Mouse (Mus musculus): ENCODE measurements around the gene Ift80. TPM values are rescaled to one million over a fixed set of nuclear protein-coding genes. Genes with fewer than 3 reads are reported as not detected.

Ift80 gene
- polyA plus RNA-seq, 1 experiment from 2014 or later, result 17.6 TPM

DNA sequence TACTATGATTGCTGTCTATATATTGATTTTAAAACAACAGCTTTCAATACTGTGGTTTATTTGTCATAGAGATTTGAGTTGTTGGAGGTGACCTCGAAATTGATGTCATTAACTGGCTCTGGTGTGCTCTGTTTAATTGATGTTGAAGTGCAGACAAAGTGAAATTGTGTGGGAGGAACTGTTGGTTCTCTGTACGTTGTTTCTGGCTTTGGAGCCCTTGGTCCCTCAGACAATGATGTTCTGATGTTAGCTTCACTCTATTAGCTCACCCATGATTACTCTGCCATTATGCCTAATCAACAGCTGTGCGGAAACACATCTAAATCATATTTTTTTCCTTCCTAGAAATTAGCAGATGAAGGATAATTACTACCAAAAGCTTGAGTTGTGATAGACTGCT lies 156.0 kb downstream of the Ift80 start:
- Histone ChIP-seq H3K27me3 (ENCODE audit: insufficient read depth, low read length) (no peaks in the 10 kb centered on the region), H3K27ac (ENCODE audit: low read depth) (no peak overlapping the region), H3K4me1 (ENCODE audit: insufficient read depth) (no peaks in the 10 kb centered on the region), H3K4me2 (no peak overlapping the region), H3K4me3 (ENCODE audit: low read depth, low read length) (no peak overlapping the region), H3K9ac (no peak overlapping the region), H3K9me3 (ENCODE audit: low read depth, low read length) (no peaks in the 10 kb centered on the region), H3K36me3 (ENCODE audit: insufficient read depth) (no peaks in the 10 kb centered on the region)
- 61% methylated on average over 3 of the region's 3 CpGs for WGBS
- DNase-seq (no peak), ATAC-seq (ENCODE audit: insufficient read depth) (no peak)
- no peak for TF ChIP-seq CTCF (IDR thresholded peaks at IDR 0.05; ENCODE audit: low read depth)

DNA sequence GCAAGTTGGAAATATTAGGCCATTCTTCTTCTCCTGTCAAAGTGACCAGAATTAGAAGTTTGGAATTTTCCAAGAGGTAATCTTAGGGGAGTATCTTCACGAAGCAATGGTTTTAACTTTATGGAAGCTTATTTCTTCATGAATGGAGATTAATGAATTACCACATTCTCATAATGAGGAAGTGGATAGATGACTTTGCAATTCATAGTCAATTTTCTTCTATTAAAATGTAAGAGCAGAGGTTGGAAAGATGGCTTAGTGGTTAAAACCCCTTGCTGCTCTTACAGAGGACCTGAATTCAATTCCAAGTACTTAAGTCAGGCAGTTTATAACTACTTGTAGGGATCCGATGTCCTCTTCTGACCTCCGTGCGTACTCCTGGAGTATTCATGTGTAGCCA lies 160.3 kb downstream of the Ift80 start:
- WGBS, result 91% methylated on average over 4 of the region's 4 CpGs
- H3K9me3 ChIP-seq (ENCODE audit: low read depth, low read length), result no peaks in the 10 kb centered on the region
- H3K4me2 ChIP-seq, result no peak overlapping the region
- H3K4me1 ChIP-seq (ENCODE audit: insufficient read depth), result no peaks in the 10 kb centered on the region
- no peak overlapping the region for H3K4me3 ChIP-seq (ENCODE audit: low read depth, low read length)
- no peaks in the 10 kb centered on the region for H3K36me3 ChIP-seq (ENCODE audit: insufficient read depth)
- TF ChIP-seq CTCF (IDR thresholded peaks at IDR 0.05; ENCODE audit: low read depth), result no peak
- H3K27ac ChIP-seq (ENCODE audit: low read depth), result no peak overlapping the region
- no peak overlapping the region for H3K9ac ChIP-seq
- ATAC-seq (ENCODE audit: insufficient read depth), result no peak
- H3K27me3 ChIP-seq (ENCODE audit: insufficient read depth, low read length), result no peaks in the 10 kb centered on the region
- DNase-seq, result no peak

MicroRNA genes within 50 kb of the gene (microRNA counts, 519-probe panel; counts per million panel counts)
- microRNA mmu-miR-15b, result 5,065 counts per million, percentile 95 among the panel's probes with 10 or more counts

Small RNA genes lying within 50 kb of the gene (microRNA-seq; reads per million reads assigned to microRNA genes)
- gene Mir15b (ENCODE audit: borderline number of aligned reads), result 3,685 reads per million, percentile 85 among the genes with 10 or more reads in this experiment
- gene Mir16-2 (ENCODE audit: borderline number of aligned reads), result 1,120 reads per million, percentile 73 among the genes with 10 or more reads in this experiment

Other genes with a start within 250 kb of the Ift80 start
- 0.50 and 0.84 TPM in 2 replicates for gene 1110032F04Rik, start 135.0 kb downstream of the Ift80 start, polyA plus RNA-seq (2014; fragmentation: Nextera tagmentation; extraction: Ambion mirVana)
- gene Smc4, start 168 bp upstream of the Ift80 start, polyA plus RNA-seq (2014; fragmentation: Nextera tagmentation; extraction: Ambion mirVana), result 211 and 219 TPM in 2 replicates
- 146 and 153 TPM in 2 replicates for gene Trim59, start 40.2 kb upstream of the Ift80 start, polyA plus RNA-seq (2014; fragmentation: Nextera tagmentation; extraction: Ambion mirVana)
- 41.2 and 43.3 TPM in 2 replicates for gene Kpna4, start 122.5 kb upstream of the Ift80 start, polyA plus RNA-seq (2014; fragmentation: Nextera tagmentation; extraction: Ambion mirVana)
- gene Arl14, start 217.8 kb upstream of the Ift80 start, polyA plus RNA-seq (2014; fragmentation: Nextera tagmentation; extraction: Ambion mirVana), result 1.7 and 1.8 TPM in 2 replicates